Mouse (Mus musculus): ENCODE measurements around the gene Mthfr.

Mthfr gene

DNA sequence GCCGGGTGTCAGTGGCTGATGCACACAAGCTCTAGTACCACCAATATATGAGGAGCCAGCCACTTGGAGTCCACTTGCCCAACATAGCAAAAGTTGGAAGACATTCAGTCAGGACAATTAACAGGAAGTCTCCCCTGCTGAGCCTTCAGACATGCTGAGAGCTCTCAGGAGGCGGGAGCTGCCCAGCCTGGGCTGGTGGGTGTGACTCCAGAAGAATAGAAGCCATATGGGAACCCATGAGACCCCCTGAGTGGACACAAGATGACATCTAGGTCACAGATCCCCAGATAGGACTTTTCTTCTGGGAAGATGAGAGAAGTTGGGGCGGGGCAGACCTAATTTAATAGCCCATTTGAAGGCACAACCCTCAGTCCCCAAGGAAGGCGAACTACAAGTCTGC is 50.3 kb downstream of the Mthfr start:
- no peak for DNase-seq (ENCODE audit: low read depth, low spot score)

DNA sequence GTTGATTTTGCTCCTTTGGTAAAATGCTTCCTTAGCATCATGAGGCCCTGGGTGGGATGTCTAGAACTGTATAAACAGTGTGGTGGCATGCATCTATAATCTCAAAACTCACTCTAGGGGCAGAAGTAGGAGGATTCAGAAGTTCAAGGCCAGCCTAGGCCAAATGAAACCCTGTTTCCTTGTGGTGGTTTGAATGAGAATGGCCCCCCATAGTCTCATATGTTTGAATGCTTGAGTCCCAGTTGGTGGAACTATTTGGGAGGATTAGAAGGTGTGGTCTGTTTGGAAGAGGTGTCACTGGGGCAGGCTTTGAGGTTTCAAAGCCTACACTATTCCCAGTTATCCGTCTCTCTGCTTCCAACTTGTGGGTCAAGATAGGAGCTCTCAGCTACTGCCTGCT is 52.3 kb downstream of the Mthfr start:
- DNase-seq (ENCODE audit: low read depth, low spot score), result no peak

DNA sequence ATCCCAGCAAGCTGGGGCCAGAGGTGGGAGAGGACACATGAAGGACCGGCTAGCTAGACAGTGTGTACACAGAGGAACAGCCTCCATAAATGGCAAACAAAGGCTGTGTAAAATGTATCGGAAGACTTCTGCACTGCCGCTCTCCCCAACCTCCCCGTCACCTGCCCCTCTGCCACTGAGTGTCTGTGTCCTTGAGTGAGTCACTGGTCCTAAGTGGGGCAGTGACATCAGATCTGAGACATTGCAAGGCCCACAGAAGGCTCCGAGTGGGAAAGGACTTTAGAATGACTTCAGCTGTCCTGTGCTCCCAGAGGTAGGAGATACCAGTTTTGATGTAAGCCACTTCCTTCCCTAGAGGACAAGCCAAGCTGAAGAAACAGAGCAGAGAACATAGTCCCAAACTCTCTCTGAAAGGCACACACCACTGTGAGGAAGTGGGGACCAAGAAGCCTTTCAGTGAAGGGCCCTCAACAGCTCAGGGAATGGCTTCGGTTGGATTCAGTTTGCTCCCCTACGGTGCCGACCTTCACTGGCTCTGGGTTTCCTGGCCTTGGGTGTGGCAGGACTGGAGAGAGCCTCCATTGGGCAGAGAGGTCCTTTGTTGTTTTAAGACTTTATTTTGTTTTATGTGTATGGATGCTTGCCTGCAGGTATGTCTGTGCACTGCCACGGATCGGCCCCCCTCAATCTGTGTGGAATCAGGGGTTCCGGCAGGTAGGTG is 53.8 kb downstream of the Mthfr start:
- no peak for DNase-seq (ENCODE audit: low read depth, low spot score)

DNA sequence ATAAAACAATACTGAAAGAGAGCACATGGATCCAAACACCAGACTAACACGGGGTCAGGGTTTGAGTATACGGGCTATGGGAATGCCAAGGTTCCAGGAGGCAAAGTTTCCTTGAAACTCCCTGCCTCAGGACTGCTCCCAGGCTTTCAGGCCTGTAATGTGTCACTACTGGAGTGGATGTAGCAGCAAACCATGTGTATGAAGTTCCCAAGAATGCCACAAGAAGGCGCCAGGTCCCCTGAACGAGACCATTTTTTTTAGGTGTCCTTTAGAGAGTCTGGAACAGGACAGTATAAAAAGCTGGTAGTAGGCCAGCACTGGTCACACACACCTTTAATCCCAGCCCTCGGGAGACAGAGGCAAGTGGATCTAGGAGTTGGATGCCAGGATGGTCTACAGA is 55.3 kb downstream of the Mthfr start:
- no peak for DNase-seq (ENCODE audit: low read depth, low spot score)

DNA sequence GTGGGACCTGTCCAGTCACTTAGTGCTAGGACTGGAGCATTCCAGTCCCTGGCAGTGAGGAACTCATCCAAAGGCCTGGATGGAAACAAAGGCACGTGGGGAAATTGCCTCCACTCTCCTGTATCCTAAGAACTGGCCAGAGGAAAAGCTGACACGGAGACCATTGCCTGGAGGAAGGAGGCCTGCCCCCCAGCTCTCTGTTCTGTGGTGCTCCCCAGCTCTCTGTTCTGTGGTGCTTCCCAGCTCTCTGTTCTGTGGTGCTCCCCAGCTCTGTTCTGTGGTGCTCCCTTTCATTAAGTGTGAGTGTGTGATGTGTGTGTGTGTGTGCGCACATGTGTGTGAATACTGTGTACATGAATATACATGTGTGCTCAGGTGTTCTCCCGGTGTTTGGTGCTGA is 56.2 kb downstream of the Mthfr start:
- DNase-seq (ENCODE audit: low read depth, low spot score), result no peak

DNA sequence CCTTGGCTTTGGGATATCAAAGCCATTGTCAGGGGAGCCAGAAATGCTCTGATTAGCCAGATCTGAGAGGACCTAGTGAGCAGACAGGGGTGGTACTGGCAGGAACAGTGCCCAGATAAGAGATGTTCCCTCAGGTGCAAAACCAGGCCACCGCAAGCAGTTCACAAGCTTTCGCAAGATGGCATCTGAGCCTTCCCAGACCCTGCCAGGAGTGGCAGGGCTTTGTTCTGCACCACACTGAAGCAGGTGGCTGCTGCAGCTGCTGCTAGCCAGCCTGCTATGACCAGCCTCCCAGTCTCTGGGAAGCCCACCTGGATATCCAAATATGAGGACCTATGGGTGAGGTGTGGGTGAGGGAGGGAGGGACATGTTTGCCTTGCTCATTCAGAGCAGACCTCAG is 59.1 kb downstream of the Mthfr start:
- DNase-seq (ENCODE audit: low read depth, low spot score), result no peak

DNA sequence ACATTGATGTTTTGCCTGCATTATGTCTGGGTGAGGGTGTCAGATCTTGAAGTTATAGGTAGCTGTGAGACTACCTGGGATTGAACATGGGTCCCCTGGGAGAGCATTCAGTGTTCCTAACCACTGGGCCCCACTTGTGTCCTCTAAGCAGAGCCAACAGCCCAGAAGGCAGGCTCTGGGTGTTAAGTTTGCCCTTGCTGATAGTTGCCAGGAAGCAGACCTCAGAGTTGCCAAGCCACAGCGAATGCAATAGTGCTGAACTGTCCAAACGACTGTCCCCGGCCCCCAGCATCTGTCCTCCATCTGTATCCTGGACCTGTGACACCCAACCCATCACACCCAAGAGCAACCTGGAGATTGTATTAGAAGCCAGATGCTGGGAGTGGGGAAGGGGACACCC is 59.8 kb downstream of the Mthfr start:
- DNase-seq (ENCODE audit: low read depth, low spot score), result no peak

DNA sequence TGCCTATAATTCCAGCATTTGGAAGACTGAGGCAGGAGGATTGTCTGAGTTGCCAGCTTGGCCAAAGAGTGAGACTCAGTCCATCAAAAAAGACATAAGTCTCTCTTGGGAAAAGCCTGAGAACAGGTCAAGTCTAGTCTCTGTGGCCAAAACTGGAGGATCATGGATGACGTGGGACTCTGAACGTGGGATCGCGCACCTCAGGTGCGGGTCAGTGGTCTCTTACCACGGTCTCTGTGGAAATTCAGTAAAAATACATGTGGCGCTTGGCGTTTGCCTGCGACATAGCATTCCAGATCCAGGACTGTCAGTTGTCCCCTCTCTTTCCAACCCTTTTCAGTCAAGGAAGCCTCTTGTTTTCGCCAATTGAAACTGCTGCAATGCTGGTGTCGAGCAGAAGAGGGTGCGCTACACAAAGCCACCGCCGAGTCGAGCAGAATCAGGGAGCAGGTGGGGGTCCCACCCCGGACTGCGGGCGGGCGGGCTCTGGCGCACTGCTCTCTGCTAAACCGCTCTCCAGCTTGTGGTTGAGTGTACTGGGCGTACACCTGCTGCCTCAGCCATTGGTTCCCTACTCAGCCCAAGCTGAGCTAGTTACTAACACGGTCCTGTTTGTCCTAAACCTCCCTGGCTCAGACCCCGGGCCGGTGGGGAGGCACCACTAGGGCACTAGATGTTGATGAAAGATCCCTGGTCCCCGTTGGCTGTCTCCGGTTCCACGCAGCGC is 63.1 kb downstream of the Mthfr start:
- no peak for DNase-seq (ENCODE audit: low read depth, low spot score)

DNA sequence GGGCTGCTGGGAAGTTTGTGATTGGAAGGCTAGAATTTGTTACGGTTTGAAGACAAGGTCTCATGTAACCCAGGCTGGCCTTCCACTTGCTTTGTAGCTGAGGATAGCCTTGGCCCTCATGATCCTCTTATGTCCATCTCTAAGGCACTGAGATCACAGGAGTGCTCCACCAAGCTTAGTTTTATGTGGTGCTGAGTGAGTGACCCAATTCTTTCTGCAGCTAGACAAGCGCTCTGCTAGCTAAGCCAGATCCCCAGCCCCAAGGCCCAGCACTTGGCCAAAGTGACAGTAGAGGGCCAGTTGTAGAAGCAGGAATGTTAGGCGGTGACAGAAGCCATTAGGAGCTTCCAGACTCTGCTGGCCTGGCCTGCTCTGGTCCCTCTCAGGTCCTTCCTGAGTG is 65.3 kb downstream of the Mthfr start:
- no peak for DNase-seq (ENCODE audit: low read depth, low spot score)

DNA sequence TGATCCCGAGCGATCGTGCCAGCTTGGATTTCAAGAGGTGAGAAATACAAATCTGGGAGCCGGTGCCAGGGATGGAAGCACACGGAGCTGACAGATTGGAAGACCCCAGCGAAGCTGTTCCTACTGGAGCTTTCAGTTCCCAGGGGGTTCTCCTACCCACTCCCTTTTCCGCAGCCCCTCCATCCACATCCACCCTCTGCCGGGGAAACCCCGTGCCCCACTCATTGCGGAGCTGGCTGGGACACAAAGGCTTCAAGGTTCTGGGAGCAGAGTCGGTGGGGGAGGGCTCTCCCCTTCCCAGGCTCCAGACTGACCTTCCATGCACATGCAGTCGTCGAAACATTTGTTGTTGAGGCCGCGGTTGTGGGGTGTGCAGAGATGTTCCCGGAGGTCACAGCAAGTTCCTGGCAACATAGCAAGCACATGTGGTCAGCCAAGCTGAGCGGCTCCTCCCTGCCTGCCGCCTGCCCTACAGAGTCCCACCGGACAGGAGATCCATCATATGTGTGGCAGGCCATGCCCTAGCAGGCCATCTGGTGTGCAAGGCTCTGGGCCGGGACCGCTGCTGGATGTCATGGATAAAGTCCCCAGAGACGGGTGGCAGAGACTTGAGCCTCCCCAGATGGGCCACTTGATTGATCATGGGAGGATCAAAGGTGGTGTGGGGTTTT is 68.9 kb downstream of the Mthfr start:
- peak; percentile 44 for DNase-seq (ENCODE audit: low read depth, low spot score)

DNA sequence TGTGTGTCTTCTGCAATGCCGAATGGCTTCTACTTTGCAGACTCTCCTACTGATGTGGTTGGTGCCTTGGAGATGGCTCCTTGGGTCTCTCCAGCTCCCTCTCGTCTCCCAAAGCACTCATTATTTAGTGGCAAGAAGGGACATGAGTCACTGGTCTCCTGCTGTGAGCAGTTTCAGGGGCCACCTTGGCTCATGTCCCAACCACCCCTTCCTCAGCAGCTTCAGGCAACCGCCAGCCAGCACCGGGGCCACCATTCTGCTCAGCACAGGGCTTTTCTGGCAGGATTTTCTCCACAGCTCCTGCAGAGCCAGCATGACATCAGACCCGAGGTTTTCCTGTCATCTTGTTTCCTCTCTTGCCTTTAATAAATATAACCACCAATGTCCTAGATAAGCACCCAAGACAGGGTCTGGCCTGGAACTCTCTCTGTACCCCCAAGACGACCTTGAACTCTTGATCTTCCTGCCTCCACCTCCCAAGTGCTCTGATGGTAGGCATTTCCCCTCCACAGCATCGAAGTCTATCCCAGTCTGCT is 69.8 kb downstream of the Mthfr start:
- no peak for DNase-seq (ENCODE audit: low read depth, low spot score)

Measured in skeletal muscle tissue, adult 2 months (tissue).